Mouse (Mus musculus) heart, adult 2 months (tissue): ENCODE results near the gene Susd6.

ENCODE experiments used
- CTCF ChIP-seq: fragments of 200-600 bp; IDR thresholded peaks from 2 replicates; pipeline ENCODE4 v1.8.1; 2022; ENCODE audit warnings: antibody characterized with exemption, mild to moderate bottlenecking, moderate library complexity
- POLR2A ChIP-seq: fragments of 200-500 bp; IDR thresholded peaks from 2 replicates; pipeline ENCODE4 v1.6.1; 2011; ENCODE audit warnings: mild to moderate bottlenecking, low read depth, low read length, control low read depth; ENCODE audit not compliant: insufficient read depth

- TF ChIP-seq POLR2A: no peak
- no peak for TF ChIP-seq CTCF
Observed at GRCm38 (mm10) chr12:80804861-80805428, 14.6 kb downstream of the Susd6 start.
